Mouse (Mus musculus) cerebellum, adult 2 months (tissue): ENCODE results near the gene Arfgap2.

Source experiments
- CTCF ChIP-seq: fragments of 200-500 bp; IDR thresholded peaks from 2 replicates; pipeline ENCODE4 v1.5.1; 2011; ENCODE audit warnings: low read depth, mild to moderate bottlenecking, control low read depth, low read length, moderate library complexity, borderline replicate concordance; ENCODE audit not compliant: insufficient read depth
- POLR2A ChIP-seq: fragments of 200-500 bp; IDR thresholded peaks from 2 replicates; pipeline ENCODE4 v1.6.1; 2011; ENCODE audit warnings: low read length, control low read depth, borderline replicate concordance; ENCODE audit not compliant: insufficient read depth

- TF ChIP-seq CTCF (no peak), POLR2A (peak; percentile 54; the same call in 1 of the 2 replicates)
Observed at GRCm38 (mm10) chr2:91236601-91237510, 27.9 kb upstream of the Arfgap2 start, which contains the start of gene Ddb2.
